Mouse (Mus musculus): ENCODE measurements around the gene Lrrc1.

Lrrc1 gene

DNA sequence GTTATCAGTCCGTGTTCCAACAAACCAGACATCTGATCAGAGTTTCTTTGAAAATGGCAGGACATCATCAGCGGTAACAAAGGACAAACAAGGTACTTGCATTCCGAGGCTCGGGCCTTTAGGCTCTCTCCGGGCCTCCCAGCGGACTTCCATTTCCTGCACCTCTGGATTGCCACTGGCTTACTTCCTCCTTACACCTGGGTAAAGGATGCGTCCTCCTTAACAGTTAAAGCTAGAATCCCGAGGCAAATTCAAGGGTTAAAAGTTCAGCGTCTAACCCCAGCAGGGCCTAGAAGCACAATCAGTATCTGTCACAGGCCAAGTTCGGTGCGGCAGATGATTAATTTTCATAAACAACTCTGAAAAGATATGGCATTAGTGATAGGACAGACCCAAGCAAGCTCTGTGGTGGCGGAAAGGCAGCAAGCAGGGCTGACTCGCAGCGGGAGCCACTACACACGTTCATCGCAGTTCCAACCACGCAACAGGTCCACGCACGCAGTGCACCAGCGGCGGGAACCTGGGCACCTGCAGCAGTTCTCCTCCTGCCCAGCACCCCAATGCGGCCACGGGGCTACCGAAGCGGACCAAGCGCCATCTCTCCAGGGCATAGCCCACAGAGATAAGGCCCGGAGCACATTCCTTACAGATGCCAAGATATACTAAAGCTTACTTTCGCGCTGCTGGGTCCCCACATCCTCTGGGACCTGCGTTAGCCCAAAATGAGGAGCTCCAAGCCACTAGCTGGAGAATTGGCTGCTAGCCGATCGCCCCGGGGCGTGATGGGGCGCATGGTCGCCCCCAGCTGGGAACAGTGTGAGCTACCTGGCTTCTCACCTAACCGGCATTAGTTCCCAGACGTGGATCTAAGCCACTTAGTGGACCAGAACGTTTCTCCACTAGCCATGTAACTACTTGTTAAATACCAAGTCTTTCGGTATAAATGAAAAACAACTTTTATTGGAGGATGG lies 1.0 kb downstream of the Lrrc1 start:
- peak in 1 of 2 experiments; percentile 68 for DNase-seq (ENCODE audit: low spot score in 2 of 2)

DNA sequence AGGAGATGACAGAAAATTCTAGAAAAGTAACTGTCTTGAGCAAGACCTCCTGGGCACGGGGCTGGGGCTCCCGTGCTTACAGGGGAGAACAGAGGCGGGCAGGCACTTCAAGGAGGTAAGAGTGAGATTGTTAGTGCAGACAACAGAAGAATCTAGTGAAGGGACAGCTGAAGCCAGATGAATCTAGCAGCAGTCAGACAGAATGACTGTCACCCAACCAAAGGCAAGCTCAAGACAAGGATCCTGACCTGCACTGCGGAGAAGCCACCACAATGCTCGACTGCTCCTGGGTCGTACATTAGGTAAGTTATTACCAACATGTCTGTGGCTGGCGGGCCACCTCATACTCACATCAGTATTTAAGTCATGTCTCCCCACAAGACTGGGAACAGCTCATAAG lies 3.1 kb downstream of the Lrrc1 start:
- DNase-seq (ENCODE audit: low spot score in 2 of 2), result no peak

DNA sequence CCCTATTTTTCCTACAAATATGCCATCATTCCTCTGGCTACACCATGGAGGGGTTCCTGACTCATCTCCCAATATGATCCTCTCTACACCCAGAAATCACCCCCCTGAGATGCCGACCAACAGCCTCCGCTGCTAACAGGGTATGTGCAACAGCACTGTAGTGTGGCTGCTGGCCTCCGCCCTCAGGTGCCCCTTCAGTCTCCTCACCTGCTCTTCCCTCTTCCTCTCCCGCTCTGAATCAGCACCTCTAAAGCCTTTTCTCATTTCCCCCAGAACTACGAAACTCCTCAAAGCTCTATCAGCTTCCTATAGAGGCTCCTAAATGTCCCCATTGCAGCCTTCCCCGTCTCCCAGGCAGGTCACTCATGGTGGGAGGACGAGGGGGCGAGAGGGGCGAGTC lies 5.4 kb downstream of the Lrrc1 start:
- no peak for DNase-seq (ENCODE audit: low spot score in 2 of 2)

DNA sequence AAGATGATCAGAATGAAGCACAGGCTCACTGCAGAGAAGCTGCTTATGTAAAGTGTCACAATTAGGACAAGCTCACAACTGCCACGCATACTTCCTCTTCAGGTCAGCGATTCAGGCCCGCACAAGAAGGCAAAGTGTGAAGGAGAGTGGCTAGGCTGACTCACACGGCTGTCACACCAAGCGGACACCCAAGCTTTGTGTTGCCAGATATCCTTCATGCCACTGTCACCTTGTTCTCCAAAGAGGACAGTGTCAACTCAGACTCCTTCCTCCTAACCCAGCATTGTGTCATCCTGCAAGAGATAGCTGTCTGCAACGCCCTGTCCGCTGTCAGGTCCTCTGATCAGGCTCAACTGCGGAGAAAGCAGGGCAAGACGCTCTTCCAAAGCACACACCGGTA lies 7.3 kb downstream of the Lrrc1 start:
- no peak for DNase-seq (ENCODE audit: low spot score in 2 of 2)

DNA sequence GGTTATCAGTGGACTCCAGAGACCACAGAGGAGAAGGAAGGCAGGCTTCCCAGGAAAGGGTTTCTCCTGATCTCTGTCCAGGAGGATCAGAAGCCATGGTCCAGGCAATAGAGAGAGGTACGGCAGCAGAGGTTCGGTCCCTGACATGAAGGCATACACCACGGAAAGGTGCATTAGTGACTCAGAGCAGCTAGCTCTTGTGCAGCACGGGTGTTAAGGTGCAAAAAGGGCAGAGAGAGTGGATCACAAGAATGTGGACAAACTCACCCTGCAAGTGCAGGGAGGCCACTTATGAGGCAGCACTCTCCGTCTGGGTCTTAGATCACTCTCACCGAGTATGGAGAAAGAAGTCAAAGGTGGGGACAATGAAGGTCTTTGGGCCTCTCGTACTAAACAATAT lies 7.8 kb downstream of the Lrrc1 start:
- no peak for DNase-seq (ENCODE audit: low spot score in 2 of 2)

DNA sequence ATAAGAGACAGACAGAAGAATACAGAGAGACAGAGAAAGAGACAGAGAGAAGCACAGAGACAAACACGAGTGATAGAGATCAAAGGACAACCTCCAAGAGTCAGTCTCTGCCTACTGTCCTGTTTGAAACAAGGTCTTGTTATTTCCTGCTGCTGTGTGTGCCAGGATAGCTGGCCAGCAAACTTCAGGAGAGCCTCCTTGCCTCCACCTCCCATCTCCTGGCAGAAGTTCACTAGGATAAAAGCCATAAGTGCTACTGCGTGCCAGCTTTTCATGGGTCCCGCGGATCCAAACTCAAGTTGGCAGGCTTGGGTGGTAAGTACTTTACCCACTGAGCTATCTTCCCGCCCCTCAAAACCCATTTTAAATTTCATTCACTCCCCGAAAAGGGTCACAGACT lies 8.4 kb downstream of the Lrrc1 start:
- DNase-seq (ENCODE audit: low spot score in 2 of 2), result no peak

DNA sequence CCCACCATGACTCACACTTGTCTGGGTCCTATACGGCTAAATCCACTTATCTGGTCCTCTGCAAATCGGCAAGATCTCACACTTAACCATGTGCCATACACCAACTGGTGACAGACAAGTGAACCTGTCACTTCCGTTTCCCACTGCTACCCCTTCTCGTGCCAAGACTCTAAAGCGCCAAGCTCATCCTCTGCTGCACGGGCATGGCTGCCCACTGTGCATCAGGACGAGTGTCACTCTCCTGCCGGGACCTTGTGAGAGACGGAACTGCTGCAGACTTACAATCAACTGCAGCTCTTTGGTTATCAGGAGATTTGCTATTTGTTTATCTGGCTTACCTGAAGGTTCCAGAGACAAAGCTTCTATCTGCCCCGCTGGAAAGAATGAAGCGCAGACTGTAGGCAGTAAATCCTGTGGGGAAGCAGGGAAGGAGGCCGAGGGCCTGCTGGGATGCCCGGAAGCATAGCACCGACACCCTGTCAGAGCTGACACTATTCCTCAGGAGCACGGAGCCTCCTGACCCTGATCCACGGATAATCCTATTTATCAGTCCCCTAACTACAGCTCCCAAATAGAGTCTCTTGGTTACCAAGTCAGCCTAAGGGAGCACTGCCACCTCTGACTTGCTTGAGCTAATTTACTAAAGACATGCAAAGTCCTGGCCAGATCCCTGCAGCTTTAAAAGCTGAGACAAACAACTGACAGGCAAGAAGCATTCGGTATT lies 9.5 kb downstream of the Lrrc1 start:
- DNase-seq (ENCODE audit: low spot score in 2 of 2), result no peak

DNA sequence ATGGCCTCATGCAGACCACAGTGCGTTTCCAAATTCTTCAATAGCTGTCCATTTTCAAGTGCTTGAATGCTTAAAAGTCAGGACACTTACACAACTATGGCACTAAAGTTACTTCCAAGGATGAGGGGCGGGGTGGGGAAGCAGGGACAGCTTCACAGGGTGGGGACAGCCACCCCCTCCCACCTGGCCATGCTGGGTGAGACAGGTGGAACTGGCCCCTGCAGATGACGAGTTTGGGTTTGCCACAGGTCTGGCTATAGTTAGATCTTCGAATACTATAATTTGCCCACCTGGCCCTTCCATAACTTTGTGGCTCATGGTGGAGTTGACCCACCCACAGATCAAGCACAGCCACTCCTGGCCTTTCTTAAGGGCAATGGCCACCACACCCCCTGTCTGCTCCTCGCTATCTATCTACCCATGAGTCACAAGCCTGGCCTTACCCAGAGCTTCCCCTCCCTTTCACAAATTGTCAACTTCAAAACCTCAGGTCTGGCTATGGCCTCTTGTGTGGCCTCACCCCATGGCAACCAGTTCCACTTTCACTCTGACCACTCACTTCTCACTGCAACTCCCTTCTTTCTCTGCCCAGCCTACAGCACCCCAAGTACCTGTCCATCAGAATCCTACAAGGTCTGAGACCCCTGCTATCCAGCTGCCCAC lies 16.2 kb downstream of the Lrrc1 start:
- DNase-seq (ENCODE audit: low spot score in 2 of 2), result no peak

DNA sequence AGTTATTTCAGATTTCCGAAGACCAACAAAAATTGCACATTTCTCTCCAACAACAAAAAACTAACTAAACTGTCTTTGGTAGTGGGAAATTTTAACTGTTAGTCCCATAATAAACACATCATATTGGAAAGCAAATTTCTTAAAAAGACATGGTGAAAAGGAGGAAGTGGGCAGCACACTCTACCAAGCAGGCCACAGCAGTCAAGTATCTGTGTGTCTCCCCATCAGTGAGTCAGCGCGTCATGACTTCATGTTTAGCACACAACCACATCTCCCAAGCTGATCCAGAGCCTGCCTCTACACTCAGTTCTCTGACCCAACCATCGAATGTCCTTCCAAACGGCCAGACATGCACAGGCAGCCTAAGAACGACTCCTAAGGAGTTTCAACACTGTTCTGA lies 17.5 kb downstream of the Lrrc1 start:
- DNase-seq (ENCODE audit: low spot score in 2 of 2), result no peak

DNA sequence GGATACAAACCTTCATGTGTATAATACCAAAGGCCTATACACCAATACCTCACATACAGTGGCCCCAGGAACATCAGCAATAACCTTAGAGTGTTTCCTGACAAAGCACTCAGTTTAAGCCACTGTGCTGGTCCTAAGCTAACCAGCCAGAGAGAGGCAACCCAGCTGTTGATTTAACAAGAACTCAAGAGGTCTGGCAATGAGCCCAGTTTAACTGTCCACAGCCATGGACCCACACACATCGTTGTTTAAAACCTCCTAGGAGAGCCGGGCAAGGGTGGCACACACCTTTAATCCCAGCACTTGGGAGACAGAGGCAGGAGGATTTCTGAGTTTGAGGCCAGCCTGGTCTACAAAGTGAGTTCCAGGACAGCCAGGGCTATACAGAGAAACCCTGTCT lies 18.0 kb downstream of the Lrrc1 start:
- no peak for DNase-seq (ENCODE audit: low spot score in 2 of 2)

DNA sequence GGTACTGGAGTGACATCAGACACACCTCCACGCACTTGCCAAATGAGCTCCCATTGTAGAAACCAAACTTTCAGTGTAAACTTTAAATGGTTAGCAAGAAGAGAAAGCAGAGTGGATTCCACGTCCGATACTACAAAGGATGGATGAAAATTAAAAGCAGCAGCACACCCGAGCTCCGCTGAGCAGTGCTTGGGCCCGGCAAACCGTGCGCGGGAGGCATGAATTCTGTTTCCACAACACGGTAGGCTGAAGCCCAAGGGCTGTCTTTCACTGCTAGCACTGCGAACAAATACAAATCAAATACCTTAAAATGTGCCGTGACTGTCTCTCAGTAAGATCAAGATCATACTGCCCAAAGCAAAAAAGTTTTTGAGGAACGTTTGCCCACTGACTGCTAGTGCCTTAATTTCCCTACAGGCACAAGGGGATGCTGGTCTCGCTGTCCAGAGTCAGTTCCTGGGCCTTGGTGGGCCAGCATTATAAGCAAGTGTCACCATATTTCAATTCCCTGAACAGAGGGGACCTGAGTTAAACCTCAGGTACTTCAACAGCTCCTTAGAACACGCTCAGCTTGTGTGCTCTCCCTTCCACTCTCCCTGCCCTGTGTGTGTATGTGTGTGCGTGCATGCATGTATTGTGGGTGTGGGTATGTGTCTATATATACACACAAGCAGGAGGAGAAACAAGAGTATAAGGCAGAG lies 18.9 kb downstream of the Lrrc1 start:
- no peak for DNase-seq (ENCODE audit: low spot score in 2 of 2)

DNA sequence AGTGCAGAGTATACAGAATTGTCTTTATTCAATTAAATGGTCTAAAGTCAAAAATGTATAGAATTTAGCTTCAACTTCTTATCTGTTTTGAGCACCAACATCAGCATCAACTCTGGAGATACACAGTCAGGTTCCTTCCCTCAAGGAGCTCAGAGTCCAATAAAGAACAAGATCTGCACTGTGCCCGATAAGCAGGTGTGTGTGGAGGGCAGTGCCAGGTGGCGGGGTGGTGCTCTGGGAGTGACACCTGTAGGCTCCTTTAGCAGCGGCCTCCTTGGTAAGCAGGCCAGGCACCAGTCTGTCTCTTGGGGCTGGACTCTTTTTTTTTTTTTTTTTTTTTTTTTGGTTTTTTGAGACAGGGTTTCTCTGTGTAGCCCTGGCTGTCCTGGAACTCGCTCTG lies 20.9 kb downstream of the Lrrc1 start:
- no peak for DNase-seq (ENCODE audit: low spot score in 2 of 2)

DNA sequence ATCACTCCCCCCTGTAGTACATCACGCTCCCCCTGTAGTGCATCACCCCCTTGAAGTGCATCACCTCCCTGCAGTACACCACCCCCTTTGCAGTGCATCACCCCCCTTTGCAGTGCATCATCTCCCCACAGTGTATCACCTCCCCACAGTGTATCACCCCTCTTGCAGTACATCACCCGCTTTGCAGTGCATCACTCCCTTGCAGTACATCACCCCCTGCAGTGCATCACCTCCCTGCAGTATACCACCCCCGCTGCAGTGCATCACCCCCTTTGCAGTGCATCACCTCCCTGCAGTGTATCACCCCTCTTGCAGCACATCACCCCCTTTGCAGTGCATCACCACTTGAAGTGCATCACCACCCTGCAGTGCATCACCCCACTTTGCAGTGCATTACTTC lies 22.2 kb downstream of the Lrrc1 start:
- DNase-seq (ENCODE audit: low spot score in 2 of 2), result no peak

DNA sequence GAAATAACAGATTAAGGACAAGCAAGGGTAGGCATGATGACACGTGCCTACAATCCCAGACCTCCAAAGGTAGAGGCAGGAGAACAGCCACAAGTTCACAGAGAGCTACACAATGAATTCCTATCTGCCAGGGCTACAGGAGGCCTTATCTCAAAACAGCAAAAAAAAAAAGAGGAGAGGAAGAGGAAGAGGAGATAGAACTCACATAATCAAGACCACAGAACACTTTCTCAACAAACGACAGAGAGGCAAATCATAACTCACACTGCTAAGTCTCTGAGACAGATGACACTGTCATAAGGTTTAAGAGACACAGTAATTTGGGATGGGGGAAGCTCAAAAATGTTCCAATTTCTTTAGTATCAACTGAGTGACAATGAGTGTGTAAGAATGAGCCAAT lies 25.5 kb downstream of the Lrrc1 start:
- DNase-seq (ENCODE audit: low spot score in 2 of 2), result no peak

DNA sequence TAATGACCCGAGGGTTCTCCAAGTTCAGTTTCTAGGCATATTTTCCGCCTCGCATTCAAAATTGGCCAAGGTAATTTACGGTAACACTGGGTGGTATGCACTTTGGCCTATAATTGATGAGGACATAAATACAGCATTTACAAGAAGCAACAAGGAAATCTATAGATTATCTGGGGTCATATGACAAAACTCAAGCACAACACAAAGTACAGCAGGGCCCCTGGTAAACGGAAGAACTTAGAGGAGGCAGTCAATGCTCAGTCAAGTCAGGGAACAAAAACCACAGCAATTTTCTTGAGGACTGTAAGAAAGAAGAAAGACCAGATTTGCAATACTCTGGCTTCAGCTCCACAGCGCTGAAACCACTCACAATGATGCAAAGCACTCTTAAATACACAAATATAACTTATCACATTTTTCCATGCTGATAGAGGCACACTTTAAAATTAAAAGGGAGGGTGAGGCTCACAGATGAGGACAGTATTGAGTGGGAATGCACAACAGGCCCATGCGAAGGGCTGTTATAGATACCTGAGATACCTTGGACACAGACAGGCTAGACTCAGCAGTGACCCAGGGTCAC lies 27.8 kb downstream of the Lrrc1 start:
- DNase-seq (ENCODE audit: low spot score in 2 of 2), result no peak

DNA sequence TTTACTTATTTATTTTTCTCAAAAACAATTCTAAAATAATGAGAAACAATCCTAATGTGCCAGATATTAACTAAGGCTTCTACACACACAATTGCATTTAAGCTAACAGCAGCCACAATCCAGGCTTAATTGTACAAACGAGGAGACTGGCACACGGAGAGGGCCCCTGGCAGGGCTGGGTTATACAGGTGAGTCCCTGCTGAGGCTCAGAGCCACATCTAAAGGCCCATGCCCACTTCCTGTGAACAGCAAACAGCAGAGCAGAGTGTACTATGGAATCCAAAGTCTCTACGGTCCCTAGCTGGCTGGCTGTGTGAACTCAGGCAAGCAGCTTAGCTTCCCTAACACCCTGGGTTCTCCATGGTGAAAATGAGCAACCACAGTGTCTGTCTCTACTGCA lies 30.8 kb downstream of the Lrrc1 start:
- DNase-seq (ENCODE audit: low spot score in 2 of 2), result no peak

DNA sequence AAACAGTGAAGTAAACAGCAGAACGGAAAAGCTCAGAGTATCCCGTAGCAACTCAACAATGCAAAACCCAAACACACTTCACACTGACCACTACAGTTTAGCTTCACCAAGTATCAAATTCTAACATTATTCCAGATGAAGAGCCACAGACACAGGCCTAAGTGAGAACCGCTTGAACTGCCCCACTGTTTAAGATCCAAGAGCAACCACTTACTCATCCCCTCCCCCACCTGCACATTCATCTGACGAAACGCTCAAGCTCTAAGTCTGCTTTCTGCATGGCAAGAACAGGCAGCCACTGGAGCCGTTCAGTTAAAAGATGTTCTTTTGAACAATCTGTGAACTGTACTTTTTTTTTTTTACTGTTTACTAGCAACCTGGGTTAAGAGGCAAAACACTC lies 32.5 kb downstream of the Lrrc1 start:
- no peak for DNase-seq (ENCODE audit: low spot score in 2 of 2)

DNA sequence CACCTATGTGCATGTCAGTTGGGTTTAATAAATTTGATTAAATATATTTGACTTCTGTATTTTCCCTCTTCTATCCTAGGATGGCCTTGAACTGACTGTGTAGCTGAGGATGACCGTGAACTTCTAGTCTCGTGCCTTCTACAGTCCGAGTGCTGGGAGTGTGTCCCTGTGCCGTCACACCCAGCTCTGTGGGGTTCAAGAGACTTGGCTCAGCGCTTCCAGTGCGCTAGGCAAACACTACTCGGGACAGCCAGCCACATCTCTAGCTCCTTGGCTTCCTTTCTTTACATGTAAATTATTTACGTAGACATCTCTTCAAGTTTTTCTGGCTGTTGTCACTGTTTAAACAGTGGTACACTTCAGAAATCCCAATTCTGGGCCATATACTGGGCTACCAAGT lies 34.1 kb downstream of the Lrrc1 start:
- DNase-seq (ENCODE audit: low spot score in 2 of 2), result no peak

DNA sequence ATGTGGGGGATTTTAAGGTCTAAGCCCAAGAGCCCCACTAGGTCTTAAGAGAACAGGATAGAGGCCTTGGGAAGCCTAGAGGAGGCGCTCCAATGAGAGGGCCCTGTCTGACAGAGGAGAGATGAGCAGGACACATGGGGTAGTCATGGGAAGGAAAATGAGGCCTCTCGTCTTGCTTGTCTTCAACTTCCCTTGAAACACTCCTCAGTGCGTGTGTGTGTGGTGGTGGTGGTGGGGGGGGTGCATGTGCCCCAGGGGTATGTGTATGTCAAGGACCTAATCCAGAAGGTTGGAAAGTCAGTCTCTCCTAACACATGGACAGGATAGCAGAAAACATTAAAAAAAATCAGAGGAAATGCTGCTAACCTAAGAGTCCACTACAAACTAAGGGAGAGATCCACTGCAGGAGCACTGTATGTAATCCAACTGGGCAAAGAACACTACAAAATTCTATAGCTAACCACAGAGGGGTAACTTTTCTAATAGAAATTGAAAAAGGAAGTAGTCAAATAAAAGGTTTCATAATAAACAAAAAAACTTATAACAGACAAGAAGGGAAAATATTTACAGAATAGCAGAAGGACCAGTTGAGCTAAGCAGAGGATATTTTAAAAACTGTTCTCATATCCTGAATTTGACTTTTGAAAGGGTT lies 36.8 kb downstream of the Lrrc1 start:
- DNase-seq (ENCODE audit: low spot score in 2 of 2), result no peak

DNA sequence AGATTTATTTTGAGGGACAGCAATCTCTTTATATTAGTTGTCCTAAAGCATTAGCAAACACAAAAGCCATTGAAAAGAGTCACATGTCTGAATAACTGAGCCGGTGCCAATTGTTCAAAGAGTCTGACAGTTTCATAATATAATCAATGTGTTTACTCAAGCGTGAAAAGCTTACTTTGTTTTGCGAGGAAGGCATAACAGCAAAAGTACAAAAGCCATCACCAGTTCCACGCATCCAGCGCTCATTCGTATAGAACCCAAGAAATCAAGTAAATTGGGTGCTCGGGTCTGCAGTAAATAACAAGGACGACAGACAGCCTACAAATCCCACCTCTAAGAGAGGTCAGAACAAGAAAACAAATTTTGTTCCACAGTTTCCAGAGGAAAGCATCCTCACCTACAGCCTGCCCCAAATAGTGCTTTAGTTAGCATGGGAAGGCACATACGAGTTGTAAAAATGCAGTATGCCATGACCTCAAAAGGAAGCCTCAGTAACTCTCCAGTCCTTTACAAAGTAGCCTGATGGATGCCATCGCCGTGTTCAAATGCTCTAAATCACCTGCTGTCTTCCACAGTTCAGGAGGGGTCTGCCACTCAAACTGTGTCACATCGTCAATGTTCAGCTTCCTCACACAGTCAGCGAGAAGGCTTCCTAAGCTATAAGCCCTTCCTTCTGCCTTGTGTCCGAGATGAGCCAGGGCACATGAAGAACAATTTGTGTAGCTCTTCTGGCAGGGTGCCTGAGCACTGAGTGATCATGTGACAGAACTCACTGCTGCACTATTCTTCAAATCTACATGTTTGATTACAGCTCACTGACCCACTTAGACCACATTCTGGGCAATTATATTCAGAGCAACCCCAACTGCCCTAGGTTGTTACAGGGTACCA lies 41.9 kb downstream of the Lrrc1 start:
- DNase-seq (ENCODE audit: low spot score in 2 of 2), result no peak
